Mouse (Mus musculus): ENCODE measurements around the gene Fars2.

DNA sequence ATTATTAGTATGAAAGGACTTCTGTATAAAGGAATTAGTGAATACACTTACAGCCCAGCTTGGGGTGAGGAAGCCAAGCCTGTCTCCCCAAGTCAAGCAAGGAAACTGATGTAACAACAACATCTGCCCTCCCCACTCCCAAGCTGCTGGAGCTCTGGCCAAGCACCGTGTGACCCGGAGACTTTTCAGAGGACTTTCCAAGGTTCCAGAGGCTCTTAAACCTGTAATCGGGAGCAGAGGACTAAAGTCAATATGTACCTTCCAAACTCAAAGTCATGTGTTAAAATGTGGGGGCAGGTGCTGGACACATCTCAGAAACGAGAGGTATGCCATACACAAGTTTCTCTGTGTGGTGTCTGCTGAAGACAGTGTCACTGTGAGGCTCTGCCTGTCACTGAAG is 566.4 kb downstream of the Fars2 start:
- TF ChIP-seq EP300 (IDR thresholded peaks at IDR 0.05; ENCODE audit: low read depth) = no peak
- no peak for TF ChIP-seq CTCF (IDR thresholded peaks at IDR 0.05; ENCODE audit: low read depth)

All from heart, postnatal 0 days (tissue).